Mouse (Mus musculus) Patski (cell line): ENCODE measurements around the gene Ppa2. TPM values are rescaled to one million over a fixed set of nuclear protein-coding genes. Genes with fewer than 3 reads are reported as not detected.

ENCODE experiments used
- ATAC-seq: fragments of 100-300 bp; one replicate; pipeline ENCODE4 v1.8.0; 2021
- CTCF ChIA-PET: fragments of 350-600 bp; sonication (Branson Sonifier 250); formaldehyde crosslinking; loops from one replicate; lab custom pipeline; 2022; ENCODE audit warnings: inconsistent platforms; lab: Charles Lee
- POLR2A ChIA-PET: fragments of 350-600 bp; sonication (Branson Sonifier 250); formaldehyde crosslinking; loops from one replicate; lab custom pipeline; 2022; ENCODE audit warnings: antibody characterized with exemption, inconsistent platforms; lab: Charles Lee
- DNase-seq: peaks from one replicate; pipeline ENCODE4 v3.0.0-alpha.2; 2011; ENCODE audit warnings: low read depth, low spot score
- H3K27me3 ChIP-seq: fragments of 371-371 bp; one replicate; pipeline ENCODE4 v1.5.1; 2021
- CTCF ChIP-seq: fragments of 100-300 bp; IDR thresholded peaks from one replicate; pipeline ENCODE4 v1.5.1; 2021
- in situ Hi-C: fragments of 300-500 bp; cut with MboI; formaldehyde crosslinking; loops from 3 replicates; pipeline ENCODE4 v1.11.1; 2018; ENCODE audit warnings: low pct_unique_long_range_greater_than_20kb, mixed read lengths
- polyA plus RNA-seq: library from polyadenylated mRNA; unstranded; gene quantifications from one replicate; pipeline ENCODE4 v1.2.3, GENCODE M21; 2021

Gene Ppa2
- 111 TPM for polyA plus RNA-seq

GRCm38 (mm10) chr3:133309954-133310808 is at the start of gene Ppa2:
Ppa2 (plus strand) TSS chr3:133310110.
- CTCF ChIA-PET, result interaction anchor here (0.9 to 1.8 kb wide), 9 partner anchors 12 to 263 kb away, joined by 3 to 5 read pairs (median 3); no protein-coding TSS in a partner anchor

GRCm38 (mm10) chr3:133271887-133272286 is 38.0 kb upstream of the Ppa2 start:
- ChIA-PET POLR2A (no interaction called here), CTCF (interaction anchor here (1.0 to 4.4 kb wide), 17 partner anchors 9 to 528 kb away, joined by 3 to 41 read pairs (median 5); no protein-coding TSS in a partner anchor)
- peaks cover 15% of the 10 kb centered on the region for H3K27me3 ChIP-seq
- TF ChIP-seq CTCF, result peak; percentile 79
- peak; percentile 57 for ATAC-seq
- peak; percentile 28 for DNase-seq
- in situ Hi-C loops, result loop anchor here (5.0 to 10.0 kb wide), 2 partner anchors 157 to 525 kb away; no protein-coding TSS in a partner anchor

More at GRCm38 (mm10) chr3:133309954-133310808, at the start of gene Ppa2:
- no peaks in the 10 kb centered on the region for H3K27me3 ChIP-seq
- POLR2A ChIA-PET, result interaction anchor here (0.5 to 0.9 kb wide), 4 partner anchors 14 to 626 kb away, joined by 3 to 9 read pairs (median 3); partner anchors contain the start of genes Aimp1 and Tbck
- no peak for DNase-seq
- ATAC-seq, result peak; percentile 98
- TF ChIP-seq CTCF, result peak; percentile 99
- in situ Hi-C loops, result loop anchor here (10.0 kb wide), 1 partner anchor 1905 kb away; the partner anchor contains the start of gene Cenpe

GRCm38 (mm10) chr3:133284587-133284986 is 25.3 kb upstream of the Ppa2 start:
- H3K27me3 ChIP-seq, result no peaks in the 10 kb centered on the region
- ATAC-seq, result no peak
- in situ Hi-C loops, result no loop called here
- no peak for DNase-seq
- TF ChIP-seq CTCF, result no peak
- ChIA-PET CTCF (interaction anchor here (1.6 to 2.5 kb wide), 2 partner anchors 13 to 29 kb away, joined by 3 to 7 read pairs; no protein-coding TSS in a partner anchor), POLR2A (no interaction called here)

- TF ChIP-seq CTCF, result no peak
- DNase-seq (no peak), ATAC-seq (no peak)
- CTCF ChIA-PET, result interaction anchor here (1.0 kb wide), 1 partner anchor 65 kb away, joined by 3 read pairs; no protein-coding TSS in a partner anchor
- in situ Hi-C loops, result no loop called here
- H3K27me3 ChIP-seq, result peaks cover 2% of the 10 kb centered on the region
- POLR2A ChIA-PET, result interaction anchor here (0.7 kb wide), 1 partner anchor 454 kb away, joined by 3 read pairs; no protein-coding TSS in a partner anchor
Observed at GRCm38 (mm10) chr3:133288795-133289194, 21.1 kb upstream of the Ppa2 start.

- ChIA-PET CTCF (interaction anchor here (0.7 kb wide), 1 partner anchor 9 kb away, joined by 3 read pairs; no protein-coding TSS in a partner anchor), POLR2A (no interaction called here)
- in situ Hi-C loops, result no loop called here
- DNase-seq, result no peak
- H3K27me3 ChIP-seq, result no peaks in the 10 kb centered on the region
- no peak for ATAC-seq
- no peak for TF ChIP-seq CTCF
Observed at GRCm38 (mm10) chr3:133304328-133304727, 5.6 kb upstream of the Ppa2 start.

GRCm38 (mm10) chr3:133308361-133308760 is 1.5 kb upstream of the Ppa2 start:
- no peaks in the 10 kb centered on the region for H3K27me3 ChIP-seq
- ChIA-PET CTCF (interaction anchor here (1.0 to 1.6 kb wide), 3 partner anchors 14 to 563 kb away, joined by 3 to 6 read pairs (median 3); no protein-coding TSS in a partner anchor), POLR2A (no interaction called here)
- no peak for ATAC-seq
- DNase-seq, result no peak
- in situ Hi-C loops, result no loop called here
- TF ChIP-seq CTCF, result no peak

- in situ Hi-C loops, result no loop called here
- DNase-seq, result no peak
- no peak for TF ChIP-seq CTCF
- ATAC-seq, result no peak
- ChIA-PET CTCF (interaction anchor here (1.6 to 1.7 kb wide), 2 partner anchors 15 to 151 kb away, joined by 5 to 6 read pairs; no protein-coding TSS in a partner anchor), POLR2A (interaction anchor here (0.7 to 0.8 kb wide), 2 partner anchors 560 to 974 kb away, joined by 4 to 5 read pairs; no protein-coding TSS in a partner anchor)
- no peaks in the 10 kb centered on the region for H3K27me3 ChIP-seq
Observed at GRCm38 (mm10) chr3:133309359-133309758, 551 bp upstream of the Ppa2 start.

- ATAC-seq, result peak; percentile 13
- no peak for TF ChIP-seq CTCF
- in situ Hi-C loops, result loop anchor here (10.0 kb wide), 1 partner anchor 1904 kb away; the partner anchor contains the start of gene Cenpe
Observed at GRCm38 (mm10) chr3:133310809-133311179, 884 bp downstream of the Ppa2 start.

GRCm38 (mm10) chr3:133312331-133312730 is 2.4 kb downstream of the Ppa2 start:
- no peak for DNase-seq
- ChIA-PET CTCF (interaction anchor here (0.8 to 2.8 kb wide), 3 partner anchors 13 to 29 kb away, joined by 3 to 10 read pairs (median 4); no protein-coding TSS in a partner anchor), POLR2A (no interaction called here)
- H3K27me3 ChIP-seq, result no peaks in the 10 kb centered on the region
- TF ChIP-seq CTCF, result no peak
- in situ Hi-C loops, result loop anchor here (10.0 kb wide), 1 partner anchor 1902 kb away; the partner anchor contains the start of gene Cenpe
- ATAC-seq, result no peak

More at GRCm38 (mm10) chr3:133310809-133311179, 884 bp downstream of the Ppa2 start:
- POLR2A ChIA-PET, result interaction anchor here (0.7 to 0.8 kb wide), 3 partner anchors 63 to 627 kb away, joined by 3 to 9 read pairs (median 3); partner anchors contain the start of genes Aimp1 and Tbck
- no peaks in the 10 kb centered on the region for H3K27me3 ChIP-seq
- CTCF ChIA-PET, result interaction anchor here (0.9 to 1.8 kb wide), 9 partner anchors 12 to 263 kb away, joined by 3 to 5 read pairs (median 3); no protein-coding TSS in a partner anchor
- DNase-seq, result no peak

- in situ Hi-C loops, result loop anchor here (10.0 kb wide), 1 partner anchor 1902 kb away; the partner anchor contains the start of gene Cenpe
- ATAC-seq, result no peak
- CTCF ChIA-PET, result interaction anchor here (0.5 to 2.8 kb wide), 6 partner anchors 12 to 301 kb away, joined by 3 to 10 read pairs (median 4); no protein-coding TSS in a partner anchor
- no peaks in the 10 kb centered on the region for H3K27me3 ChIP-seq
- POLR2A ChIA-PET, result no interaction called here
- TF ChIP-seq CTCF, result no peak
- DNase-seq, result no peak
Observed at GRCm38 (mm10) chr3:133312850-133313249, 2.9 kb downstream of the Ppa2 start.
